In the genomic region with DNA sequence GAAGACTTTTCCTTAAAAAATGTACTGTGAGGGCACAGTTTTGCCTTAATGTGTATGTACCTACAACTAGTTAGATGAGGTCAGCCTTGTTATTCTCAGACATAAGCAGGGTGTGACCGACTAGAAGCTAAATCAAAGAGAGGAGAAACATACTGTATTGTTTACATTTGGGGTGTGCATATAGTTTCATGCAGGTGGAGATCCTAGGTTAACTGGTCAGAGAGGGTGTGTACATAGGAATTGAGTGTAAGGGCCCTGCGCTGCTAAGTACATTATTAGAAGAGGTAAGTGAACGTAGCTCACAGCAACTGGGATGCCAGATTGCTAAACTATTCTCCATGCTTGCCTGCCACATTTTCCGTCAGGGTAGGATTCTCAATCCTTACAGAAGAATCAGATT, we compare ENCODE assay signal across 20 mouse cellular contexts.
A peak's percentile ranks its signal among the peaks of the same experiment; 100 is the strongest.
DNase-seq lines count a peak whose midpoint lies in the region; ATAC-seq and TF ChIP-seq lines count a peak whose summit lies in the region.
"Had no signal": no experiment of that assay in that cellular context is flagged by ENCODE, and none has a peak within 500 bp of the region (broad histone marks: within the 10 kb centered on the region; RNA-seq: fewer than 3 reads in every experiment).

No protein-coding gene starts in this region.

- no peak overlapping the region for H3K9ac ChIP-seq in lung, embryonic 16.5 days (ENCODE audit: low read length)
- no peak overlapping the region for H3K9ac ChIP-seq in stomach, embryonic 15.5 days
- H3K9ac ChIP-seq in stomach, postnatal 0 days (ENCODE audit: low read length): no peak overlapping the region
- H3K9ac ChIP-seq in forebrain, embryonic 13.5 days: no peak overlapping the region
- H3K9ac ChIP-seq: embryonic facial prominence, embryonic 13.5 days; embryonic facial prominence, embryonic 15.5 days had no signal

- no peak for TF ChIP-seq EP300 in stomach, postnatal 0 days (optimal IDR thresholded peaks at IDR 0.05)

- H3K9me3 ChIP-seq in lung, embryonic 16.5 days (ENCODE audit: control insufficient read depth, low read length): no peaks in the 10 kb centered on the region
- no peaks in the 10 kb centered on the region for H3K9me3 ChIP-seq in stomach, embryonic 15.5 days
- no peaks in the 10 kb centered on the region for H3K9me3 ChIP-seq in stomach, postnatal 0 days (ENCODE audit: control insufficient read depth, low read length)
- no peaks in the 10 kb centered on the region for H3K9me3 ChIP-seq in forebrain, embryonic 13.5 days (replicated peaks)
- H3K9me3 ChIP-seq: embryonic facial prominence, embryonic 13.5 days; embryonic facial prominence, embryonic 15.5 days had no signal

- no peaks in the 10 kb centered on the region for H3K36me3 ChIP-seq in lung, embryonic 16.5 days (ENCODE audit: control insufficient read depth, insufficient read depth, low read length)
- H3K36me3 ChIP-seq in stomach, embryonic 15.5 days: no peaks in the 10 kb centered on the region
- H3K36me3 ChIP-seq in stomach, postnatal 0 days (ENCODE audit: control insufficient read depth, insufficient read depth, low read length): no peaks in the 10 kb centered on the region
- no peaks in the 10 kb centered on the region for H3K36me3 ChIP-seq in forebrain, embryonic 13.5 days (ENCODE audit: poor library complexity, severe bottlenecking)
- H3K36me3 ChIP-seq: embryonic facial prominence, embryonic 13.5 days; embryonic facial prominence, embryonic 15.5 days had no signal

- no peak for DNase-seq in lung, postnatal 36 days
- peak; percentile 35 for DNase-seq in large intestine, adult 2 months (ENCODE audit: low read depth, low spot score)
- DNase-seq in stomach, postnatal 0 days (ENCODE audit: low spot score): no peak
- DNase-seq in urinary bladder, postnatal 25 days (ENCODE audit: low spot score): no peak
- DNase-seq: adrenal gland, adult 2 months; adrenal gland, postnatal 10 days; adrenal gland, postnatal 25 days; cerebellum, adult 11 months; cerebellum, adult 18-20 months; cerebellum, adult 8-10 months; cerebellum, adult 9-11 months; cerebellum, postnatal 14 days; cerebellum, postnatal 36 days; embryo, embryonic 11 days had no signal

- WGBS in lung, embryonic 16.5 days: 56% methylated on average over 4 of the region's 4 CpGs
- 36% methylated on average over 4 of the region's 4 CpGs for WGBS in large intestine, adult 2 months
- WGBS in stomach, embryonic 15.5 days: 72% methylated on average over 4 of the region's 4 CpGs
- 52% methylated on average over 4 of the region's 4 CpGs for WGBS in stomach, postnatal 0 days
- WGBS in forebrain, embryonic 13.5 days: 89% methylated on average over 4 of the region's 4 CpGs

- peak; percentile 70 for ATAC-seq in lung, embryonic 16.5 days (ENCODE audit: low read depth)
- peak; percentile 65; the same call in 1 of the 2 replicates for ATAC-seq in stomach, embryonic 15.5 days (ENCODE audit: insufficient read depth, low FRiP score, low read depth)
- ATAC-seq in stomach, postnatal 0 days (ENCODE audit: low FRiP score, low TSS enrichment): peak; percentile 99
- ATAC-seq in forebrain, embryonic 13.5 days: no peak
- ATAC-seq: forebrain, embryonic 16.5 days had no signal

- no peaks in the 10 kb centered on the region for H3K27me3 ChIP-seq in lung, embryonic 16.5 days (ENCODE audit: control insufficient read depth, insufficient read depth, low read depth, low read length)
- no peaks in the 10 kb centered on the region for H3K27me3 ChIP-seq in stomach, embryonic 15.5 days (replicated peaks)
- no peaks in the 10 kb centered on the region for H3K27me3 ChIP-seq in stomach, postnatal 0 days (ENCODE audit: control insufficient read depth, insufficient read depth, low read length)
- H3K27me3 ChIP-seq in forebrain, embryonic 13.5 days: no peaks in the 10 kb centered on the region
- H3K27me3 ChIP-seq: embryonic facial prominence, embryonic 13.5 days; embryonic facial prominence, embryonic 15.5 days had no signal

- no peaks in the 10 kb centered on the region for H3K4me1 ChIP-seq in lung, embryonic 16.5 days (replicated peaks; ENCODE audit: control insufficient read depth, insufficient read depth, low read length)
- no peaks in the 10 kb centered on the region for H3K4me1 ChIP-seq in stomach, embryonic 15.5 days
- no peaks in the 10 kb centered on the region for H3K4me1 ChIP-seq in stomach, postnatal 0 days (replicated peaks; ENCODE audit: control insufficient read depth, insufficient read depth)
- peaks cover 6% of the 10 kb centered on the region for H3K4me1 ChIP-seq in forebrain, embryonic 13.5 days

- H3K4me3 ChIP-seq in lung, embryonic 16.5 days (ENCODE audit: low read length): no peak overlapping the region
- no peak overlapping the region for H3K4me3 ChIP-seq in stomach, embryonic 15.5 days (replicated peaks)
- no peak overlapping the region for H3K4me3 ChIP-seq in stomach, postnatal 0 days (ENCODE audit: low read depth, low read length)
- no peak overlapping the region for H3K4me3 ChIP-seq in forebrain, embryonic 13.5 days
- H3K4me3 ChIP-seq: embryonic facial prominence, embryonic 13.5 days; embryonic facial prominence, embryonic 15.5 days had no signal

- no peak overlapping the region for H3K27ac ChIP-seq in lung, embryonic 16.5 days (ENCODE audit: low read length)
- H3K27ac ChIP-seq in stomach, embryonic 15.5 days: no peak overlapping the region
- H3K27ac ChIP-seq in stomach, postnatal 0 days (replicated peaks): 0 out of 2 replicates have a peak overlapping the region, but pooled peaks have one; percentile 35
- H3K27ac ChIP-seq in forebrain, embryonic 13.5 days: no peak overlapping the region
- H3K27ac ChIP-seq: embryonic facial prominence, embryonic 13.5 days; embryonic facial prominence, embryonic 15.5 days had no signal

- H3K4me2 ChIP-seq in lung, embryonic 16.5 days (ENCODE audit: low read depth, low read length): no peak overlapping the region
- no peak overlapping the region for H3K4me2 ChIP-seq in stomach, embryonic 15.5 days
- H3K4me2 ChIP-seq in stomach, postnatal 0 days (replicated peaks; ENCODE audit: low read depth): no peak overlapping the region
- no peak overlapping the region for H3K4me2 ChIP-seq in forebrain, embryonic 13.5 days
- H3K4me2 ChIP-seq: embryonic facial prominence, embryonic 13.5 days; embryonic facial prominence, embryonic 15.5 days had no signal

- no peak for TF ChIP-seq CTCF in stomach, postnatal 0 days (IDR thresholded peaks at IDR 0.05; ENCODE audit: low read depth)
